Mouse (Mus musculus) embryonic fibroblast, embryonic 13.5 days (primary cell): ENCODE measurements around the gene 2510009E07Rik. TPM values are rescaled to one million over a fixed set of nuclear protein-coding genes. Genes with fewer than 3 reads are reported as not detected.

Experiments
- H3K27ac ChIP-seq: 2 replicates; pipeline ENCODE4 v1.5.1; 2012; ENCODE audit warnings: low read length, control low read depth, inconsistent platforms; ENCODE audit not compliant: insufficient read depth
- H3K4me1 ChIP-seq: 2 replicates; pipeline ENCODE4 v1.6.1; 2011; ENCODE audit warnings: low read length; ENCODE audit not compliant: control insufficient read depth, insufficient read depth
- H3K4me3 ChIP-seq: 2 replicates; pipeline ENCODE4 v1.5.1; 2011; ENCODE audit warnings: mild to moderate bottlenecking, control low read depth, low read length; ENCODE audit not compliant: insufficient read depth
- CTCF ChIP-seq: IDR thresholded peaks from 2 replicates; pipeline ENCODE4 v1.5.1; 2011; ENCODE audit warnings: mild to moderate bottlenecking, control low read depth, low read length, moderate library complexity, borderline replicate concordance; ENCODE audit not compliant: insufficient read depth
- POLR2A ChIP-seq: IDR thresholded peaks from 2 replicates; pipeline ENCODE4 v1.6.1; 2011; ENCODE audit warnings: low read depth, mild to moderate bottlenecking, control low read depth, low read length, moderate library complexity
- polyA plus RNA-seq: library from polyadenylated mRNA; stranded (reverse); fragments of >200 nt; gene quantifications from 2 replicates; pipeline ENCODE4 v1.2.4, GENCODE M21; 2011; ENCODE audit warnings: low read depth; ENCODE audit not compliant: missing spikeins, insufficient read length

2510009E07Rik gene
- polyA plus RNA-seq, 1 experiment, result 25.3 TPM

- no peaks in the 10 kb centered on the region for H3K4me1 ChIP-seq
- TF ChIP-seq CTCF, result no peak
- no peak for TF ChIP-seq POLR2A
- no peak overlapping the region for H3K4me3 ChIP-seq
- no peak overlapping the region for H3K27ac ChIP-seq
These were observed 41.3 kb downstream of the 2510009E07Rik start for GRCm38 (mm10) chr16:21653151-21653550.

- Histone ChIP-seq H3K4me1 (no peaks in the 10 kb centered on the region), H3K4me3 (no peak overlapping the region), H3K27ac (peak overlapping the region; percentile 21; the same call in 1 of the 2 replicates)
- TF ChIP-seq POLR2A (no peak), CTCF (no peak)
These were observed 43.3 kb downstream of the 2510009E07Rik start for GRCm38 (mm10) chr16:21651161-21651560.

- Histone ChIP-seq H3K4me3 (no peak overlapping the region), H3K4me1 (no peaks in the 10 kb centered on the region), H3K27ac (0 out of 2 replicates have a peak overlapping the region, but pooled peaks have one; percentile 53)
- TF ChIP-seq POLR2A (no peak), CTCF (no peak)
These were observed 44.2 kb downstream of the 2510009E07Rik start for GRCm38 (mm10) chr16:21650289-21650688.

- TF ChIP-seq POLR2A, result no peak
- TF ChIP-seq CTCF, result no peak
- Histone ChIP-seq H3K4me1 (no peaks in the 10 kb centered on the region), H3K27ac (no peak overlapping the region), H3K4me3 (no peak overlapping the region)
These were observed 45.7 kb downstream of the 2510009E07Rik start for GRCm38 (mm10) chr16:21648800-21649199.

GRCm38 (mm10) chr16:21646496-21646895 is 48.0 kb downstream of the 2510009E07Rik start:
- no peak overlapping the region for H3K27ac ChIP-seq
- no peaks in the 10 kb centered on the region for H3K4me1 ChIP-seq
- H3K4me3 ChIP-seq, result no peak overlapping the region
- TF ChIP-seq CTCF (no peak), POLR2A (no peak)

GRCm38 (mm10) chr16:21645915-21646314 is 48.5 kb downstream of the 2510009E07Rik start:
- no peak for TF ChIP-seq CTCF
- TF ChIP-seq POLR2A, result no peak
- H3K27ac ChIP-seq, result no peak overlapping the region

GRCm38 (mm10) chr16:21644574-21644973 is 49.9 kb downstream of the 2510009E07Rik start:
- Histone ChIP-seq H3K4me3 (no peak overlapping the region), H3K27ac (no peak overlapping the region), H3K4me1 (no peaks in the 10 kb centered on the region)
- TF ChIP-seq CTCF, result no peak
- TF ChIP-seq POLR2A, result no peak

More at GRCm38 (mm10) chr16:21645915-21646314, 48.5 kb downstream of the 2510009E07Rik start:
- Histone ChIP-seq H3K4me1 (no peaks in the 10 kb centered on the region), H3K4me3 (no peak overlapping the region)

GRCm38 (mm10) chr16:21644066-21644561 is 50.4 kb downstream of the 2510009E07Rik start:
- no peak overlapping the region for H3K27ac ChIP-seq
- H3K4me3 ChIP-seq, result no peak overlapping the region
- TF ChIP-seq POLR2A, result no peak
- TF ChIP-seq CTCF, result no peak
- no peaks in the 10 kb centered on the region for H3K4me1 ChIP-seq

- Histone ChIP-seq H3K4me3 (no peak overlapping the region), H3K27ac (no peak overlapping the region)
These were observed 50.8 kb downstream of the 2510009E07Rik start for GRCm38 (mm10) chr16:21643621-21644041.

GRCm38 (mm10) chr16:21642906-21643305 is 51.6 kb downstream of the 2510009E07Rik start:
- Histone ChIP-seq H3K4me3 (no peak overlapping the region), H3K4me1 (no peaks in the 10 kb centered on the region), H3K27ac (no peak overlapping the region)
- TF ChIP-seq POLR2A (no peak), CTCF (no peak)

More at GRCm38 (mm10) chr16:21643621-21644041, 50.8 kb downstream of the 2510009E07Rik start:
- H3K4me1 ChIP-seq, result no peaks in the 10 kb centered on the region
- TF ChIP-seq POLR2A (no peak), CTCF (no peak)

GRCm38 (mm10) chr16:21641944-21642343 is 52.5 kb downstream of the 2510009E07Rik start:
- H3K27ac ChIP-seq, result no peak overlapping the region
- TF ChIP-seq POLR2A (no peak), CTCF (no peak)
- no peaks in the 10 kb centered on the region for H3K4me1 ChIP-seq
- no peak overlapping the region for H3K4me3 ChIP-seq
